Mouse (Mus musculus) embryonic fibroblast, embryonic 13.5 days (primary cell): ENCODE results near the gene Olfr330. TPM values are rescaled to one million over a fixed set of nuclear protein-coding genes. Genes with fewer than 3 reads are reported as not detected.

Experiments used
- H3K27ac ChIP-seq: 2 replicates; pipeline ENCODE4 v1.5.1; 2012; ENCODE audit warnings: low read length, control low read depth, inconsistent platforms; ENCODE audit not compliant: insufficient read depth
- H3K4me1 ChIP-seq: 2 replicates; pipeline ENCODE4 v1.6.1; 2011; ENCODE audit warnings: low read length; ENCODE audit not compliant: control insufficient read depth, insufficient read depth
- H3K4me3 ChIP-seq: 2 replicates; pipeline ENCODE4 v1.5.1; 2011; ENCODE audit warnings: mild to moderate bottlenecking, control low read depth, low read length; ENCODE audit not compliant: insufficient read depth
- CTCF ChIP-seq: IDR thresholded peaks from 2 replicates; pipeline ENCODE4 v1.5.1; 2011; ENCODE audit warnings: mild to moderate bottlenecking, control low read depth, low read length, moderate library complexity, borderline replicate concordance; ENCODE audit not compliant: insufficient read depth
- POLR2A ChIP-seq: IDR thresholded peaks from 2 replicates; pipeline ENCODE4 v1.6.1; 2011; ENCODE audit warnings: low read depth, mild to moderate bottlenecking, control low read depth, low read length, moderate library complexity
- polyA plus RNA-seq: library from polyadenylated mRNA; stranded (reverse); fragments of >200 nt; gene quantifications from 2 replicates; pipeline ENCODE4 v1.2.4, GENCODE M21; 2011; ENCODE audit warnings: low read depth; ENCODE audit not compliant: missing spikeins, insufficient read length

Olfr330 gene
- polyA plus RNA-seq, 1 experiment = not detected

- Histone ChIP-seq H3K4me1 (no peaks in the 10 kb centered on the region), H3K4me3 (no peak overlapping the region), H3K27ac (no peak overlapping the region)
- TF ChIP-seq POLR2A = no peak
- no peak for TF ChIP-seq CTCF
Measured at GRCm38 (mm10) chr11:58498761-58499160, 35.9 kb downstream of the Olfr330 start.

DNA sequence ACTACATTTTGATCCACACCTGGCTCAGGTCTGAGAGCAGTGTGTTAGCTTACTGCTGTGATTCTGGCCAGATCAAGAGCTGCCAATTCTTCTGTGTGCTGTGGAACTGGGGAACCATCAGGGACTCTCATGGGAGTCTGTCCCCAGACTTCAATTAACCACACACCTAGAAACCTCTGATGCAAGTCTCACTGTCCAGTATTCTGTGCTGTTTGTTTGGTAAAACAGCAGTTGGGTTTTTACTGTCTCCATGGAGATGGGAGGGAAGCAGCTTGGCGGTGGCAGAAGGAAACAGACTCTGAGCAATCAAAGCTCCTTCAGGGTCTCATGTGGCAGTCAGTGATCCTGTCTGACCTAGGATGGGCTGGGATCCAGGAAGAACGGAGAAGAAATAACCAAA lies 42.2 kb downstream of the Olfr330 start, which contains the start of gene Olfr332:
Gene Olfr332, minus strand, starts transcription at position 101 of the 400 bp plus-strand sequence.
- Histone ChIP-seq H3K4me1 (no peaks in the 10 kb centered on the region), H3K27ac (no peak within 1 kb of the TSS), H3K4me3 (no peak within 1 kb of the TSS)
- no peak for TF ChIP-seq CTCF
- no peak for TF ChIP-seq POLR2A

Other genes starting within 250 kb of the Olfr330 start
- gene Zfp692, start 227.8 kb downstream of the Olfr330 start, polyA plus RNA-seq = 10.3 and 11.6 TPM in 2 replicates
- gene Zfp672, start 204.5 kb downstream of the Olfr330 start, polyA plus RNA-seq = 22.1 and 23.2 TPM in 2 replicates
- 21.5 and 25.1 TPM in 2 replicates for gene Sh3bp5l, start 204.1 kb downstream of the Olfr330 start, polyA plus RNA-seq
- gene Lypd8, start 155.8 kb downstream of the Olfr330 start, polyA plus RNA-seq = not detected in 2 replicates
- gene 1810065E05Rik, start 113.7 kb downstream of the Olfr330 start, polyA plus RNA-seq = not detected in 2 replicates
- gene Gm12253, start 102.3 kb downstream of the Olfr330 start, polyA plus RNA-seq = not detected in 2 replicates
- gene Lypd9, start 81.9 kb downstream of the Olfr330 start, polyA plus RNA-seq = not detected in 2 replicates
- gene Olfr30, start 72.6 kb downstream of the Olfr330 start, polyA plus RNA-seq = not detected in 2 replicates
- not detected in 2 replicates for gene Olfr332, start 42.3 kb downstream of the Olfr330 start, polyA plus RNA-seq
- not detected in 2 replicates for gene Olfr331, start 32.3 kb downstream of the Olfr330 start, polyA plus RNA-seq
- gene Olfr329-ps, start 11.6 kb upstream of the Olfr330 start, polyA plus RNA-seq = not detected in 2 replicates
- not detected in 2 replicates for gene Olfr328, start 20.8 kb upstream of the Olfr330 start, polyA plus RNA-seq
- not detected in 2 replicates for gene Olfr224, start 35.7 kb upstream of the Olfr330 start, polyA plus RNA-seq
- not detected in 2 replicates for gene Olfr325, start 42.9 kb upstream of the Olfr330 start, polyA plus RNA-seq
- gene Olfr324, start 60.3 kb upstream of the Olfr330 start, polyA plus RNA-seq = not detected in 2 replicates
- gene 2210407C18Rik, start 81.2 kb upstream of the Olfr330 start, polyA plus RNA-seq = not detected in 2 replicates
- not detected in 2 replicates for gene Olfr323, start 95.7 kb upstream of the Olfr330 start, polyA plus RNA-seq
- gene Trim58, start 105.6 kb upstream of the Olfr330 start, polyA plus RNA-seq = not detected in 2 replicates
- gene Olfr322, start 123.9 kb upstream of the Olfr330 start, polyA plus RNA-seq = not detected in 2 replicates
- not detected in 2 replicates for gene Olfr320, start 146.3 kb upstream of the Olfr330 start, polyA plus RNA-seq
- gene Olfr319, start 164.3 kb upstream of the Olfr330 start, polyA plus RNA-seq = not detected in 2 replicates
- gene Olfr318, start 189.2 kb upstream of the Olfr330 start, polyA plus RNA-seq = not detected in 2 replicates
- not detected in 2 replicates for gene Olfr317, start 204.4 kb upstream of the Olfr330 start, polyA plus RNA-seq
- not detected in 2 replicates for gene Olfr316, start 217.9 kb upstream of the Olfr330 start, polyA plus RNA-seq
- not detected in 2 replicates for gene Olfr315, start 238.4 kb upstream of the Olfr330 start, polyA plus RNA-seq
- gene Olfr314, start 248.1 kb upstream of the Olfr330 start, polyA plus RNA-seq = not detected in 2 replicates